Mouse (Mus musculus) kidney, postnatal 4 days (tissue): Measurements from ENCODE around the gene Spock2.

ENCODE experiments used
- DNase-seq, 2 experiments: peaks; one replicate each; pipeline ENCODE4 v3.0.0; 2021; ENCODE audit warnings: mixed read lengths in 2 of 2

Spock2 gene

GRCm38 (mm10) chr10:60106146-60106530 is at the start of gene Spock2:
Gene Spock2 (plus strand): TSS chr10:60106219.
- peak; percentile 47 to 65 for DNase-seq

DNA sequence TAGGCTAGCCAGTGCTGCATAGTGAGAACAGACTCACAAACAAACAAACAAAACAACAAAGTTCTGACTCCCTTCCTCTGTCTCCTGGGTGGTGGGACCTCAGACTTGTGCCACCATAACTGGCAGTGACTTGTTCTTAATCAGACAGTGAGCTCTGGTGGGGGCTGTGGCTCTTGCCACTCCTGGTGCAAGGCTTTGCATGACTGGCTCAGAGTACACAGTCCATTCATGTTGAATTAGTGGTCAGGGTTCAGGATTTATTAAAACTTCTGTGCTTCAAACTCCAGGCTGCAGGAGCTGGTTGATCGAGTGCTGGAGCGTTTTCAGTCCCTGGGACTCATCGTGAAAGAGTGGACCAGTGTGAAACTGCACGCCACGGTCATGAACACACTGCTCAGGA is 43.8 kb upstream of the Spock2 start:
- peak; percentile 14 to 47 for DNase-seq

GRCm38 (mm10) chr10:60062931-60063330 is 43.1 kb upstream of the Spock2 start:
- peak in 1 of 2 experiments; percentile 28 for DNase-seq

DNA sequence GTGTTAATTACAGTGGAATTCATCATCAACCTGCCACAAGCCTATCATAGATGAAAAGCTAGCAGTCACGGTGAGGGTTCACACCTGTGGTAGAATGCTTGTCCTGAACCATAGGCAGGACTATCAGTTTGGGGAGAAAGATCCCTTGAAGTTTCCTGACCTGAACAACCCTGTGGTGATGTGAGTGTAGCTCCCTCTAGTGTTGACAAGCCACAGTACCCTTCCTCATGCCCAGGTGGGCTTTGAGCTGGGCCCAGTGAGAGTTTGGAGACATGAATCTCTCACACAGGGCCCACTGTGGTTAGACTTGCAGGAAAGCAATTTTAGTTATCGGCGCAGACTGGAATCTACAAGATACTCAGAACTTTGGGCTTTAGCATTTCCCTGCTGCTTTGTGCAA is 39.5 kb upstream of the Spock2 start:
- peak; percentile 31 to 44 for DNase-seq

DNA sequence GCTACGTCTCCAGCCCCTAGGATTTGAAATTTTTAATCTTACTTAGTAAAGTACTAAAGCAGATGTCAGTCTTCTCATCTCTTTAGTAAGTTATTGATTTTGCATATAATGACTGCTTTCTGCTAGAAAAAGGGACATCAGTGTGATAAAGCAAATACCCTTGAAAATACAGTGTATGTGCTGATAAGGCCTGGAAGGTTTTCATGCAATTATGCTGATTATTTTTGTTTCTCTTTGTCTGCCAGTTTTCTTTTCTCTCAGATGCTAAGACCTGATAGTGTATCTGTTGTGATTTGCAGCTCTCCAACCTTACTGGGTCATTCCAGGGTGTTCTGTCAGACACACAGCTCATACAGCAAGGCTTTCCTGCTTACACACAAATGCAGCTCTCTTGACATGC is 30.9 kb upstream of the Spock2 start:
- DNase-seq: no peak

DNA sequence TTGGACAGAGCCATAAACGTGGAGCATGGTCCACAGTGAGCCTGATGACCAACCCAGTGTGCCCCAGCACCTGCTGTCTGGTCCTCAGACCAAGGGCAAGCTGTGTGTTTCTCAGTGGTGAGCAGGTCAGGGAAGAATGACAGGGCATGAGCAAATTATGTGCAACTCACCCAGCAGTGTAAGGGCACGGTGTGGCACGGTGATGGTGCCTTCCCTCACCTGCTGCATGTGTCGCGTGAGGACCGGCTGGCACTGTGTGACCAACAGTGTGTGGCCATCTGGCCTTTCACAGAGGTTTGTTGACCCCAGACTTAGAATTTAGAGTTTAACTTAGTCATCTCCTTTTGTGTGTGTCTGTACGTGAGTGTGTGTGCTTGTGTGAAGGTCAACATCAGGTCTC is 28.8 kb upstream of the Spock2 start:
- no peak for DNase-seq

DNA sequence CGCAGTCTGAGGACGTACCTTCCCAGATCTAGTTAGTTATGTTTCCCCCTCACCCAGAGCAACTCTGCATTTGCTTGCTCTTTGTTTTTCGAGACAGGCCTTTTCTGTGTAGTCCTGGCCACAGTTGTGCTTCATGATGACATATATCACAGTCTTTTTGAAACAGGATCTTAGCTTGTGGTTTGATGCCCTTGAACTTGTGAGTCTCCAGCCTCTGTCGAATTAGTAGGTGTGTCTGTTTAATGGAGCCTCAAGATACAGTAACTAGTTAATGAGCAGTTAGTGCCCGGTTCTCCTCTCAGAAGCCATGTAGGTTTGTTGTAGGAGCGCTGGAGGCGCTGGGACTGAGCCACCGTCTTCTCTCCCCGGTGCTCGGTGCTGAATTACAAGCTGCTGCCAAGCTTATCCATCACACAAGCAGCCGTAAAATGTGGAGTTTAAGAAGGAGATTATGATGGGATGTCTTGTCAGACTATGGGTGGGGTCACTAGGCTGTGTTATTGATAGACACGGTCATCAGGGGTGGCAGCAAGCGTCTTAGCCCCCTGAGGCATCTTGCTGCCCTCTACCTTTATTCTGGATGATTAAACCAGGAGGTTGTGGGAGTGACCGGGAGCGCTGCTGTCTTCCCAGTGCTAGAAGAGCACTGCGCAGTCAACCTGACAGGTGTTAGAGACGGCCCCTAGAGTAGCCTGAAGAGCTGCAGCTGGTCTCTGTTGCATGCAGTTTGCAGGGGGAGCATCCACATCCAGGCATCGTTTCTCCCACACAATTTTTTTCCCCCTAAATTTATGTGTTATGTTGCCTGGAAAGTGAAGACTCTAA is 28.1 kb upstream of the Spock2 start:
- peak; percentile 34 to 50 for DNase-seq

- DNase-seq: peak; percentile 64 to 79
These were observed 27.5 kb upstream of the Spock2 start for GRCm38 (mm10) chr10:60078561-60078917.

GRCm38 (mm10) chr10:60080171-60080570 is 25.8 kb upstream of the Spock2 start:
- DNase-seq: no peak

DNA sequence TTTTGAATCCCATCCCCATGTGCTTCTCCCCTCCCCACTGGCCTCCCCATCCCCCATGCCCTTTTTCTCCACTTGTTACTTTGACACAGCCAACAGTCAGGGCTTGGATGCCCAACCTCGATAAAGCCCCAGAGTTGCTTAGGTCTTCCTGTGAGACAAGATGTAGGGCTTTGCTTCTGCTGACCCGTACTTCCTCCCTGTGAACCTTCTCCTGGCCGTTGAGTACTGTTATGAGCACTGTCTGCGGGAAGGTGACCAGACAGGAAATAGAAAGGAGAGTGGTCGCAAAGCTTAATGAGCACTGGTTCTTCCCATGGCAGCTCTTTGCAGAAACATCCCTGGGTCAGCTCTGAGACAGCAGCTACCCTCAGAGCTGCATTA is 25.4 kb upstream of the Spock2 start:
- no peak for DNase-seq

DNA sequence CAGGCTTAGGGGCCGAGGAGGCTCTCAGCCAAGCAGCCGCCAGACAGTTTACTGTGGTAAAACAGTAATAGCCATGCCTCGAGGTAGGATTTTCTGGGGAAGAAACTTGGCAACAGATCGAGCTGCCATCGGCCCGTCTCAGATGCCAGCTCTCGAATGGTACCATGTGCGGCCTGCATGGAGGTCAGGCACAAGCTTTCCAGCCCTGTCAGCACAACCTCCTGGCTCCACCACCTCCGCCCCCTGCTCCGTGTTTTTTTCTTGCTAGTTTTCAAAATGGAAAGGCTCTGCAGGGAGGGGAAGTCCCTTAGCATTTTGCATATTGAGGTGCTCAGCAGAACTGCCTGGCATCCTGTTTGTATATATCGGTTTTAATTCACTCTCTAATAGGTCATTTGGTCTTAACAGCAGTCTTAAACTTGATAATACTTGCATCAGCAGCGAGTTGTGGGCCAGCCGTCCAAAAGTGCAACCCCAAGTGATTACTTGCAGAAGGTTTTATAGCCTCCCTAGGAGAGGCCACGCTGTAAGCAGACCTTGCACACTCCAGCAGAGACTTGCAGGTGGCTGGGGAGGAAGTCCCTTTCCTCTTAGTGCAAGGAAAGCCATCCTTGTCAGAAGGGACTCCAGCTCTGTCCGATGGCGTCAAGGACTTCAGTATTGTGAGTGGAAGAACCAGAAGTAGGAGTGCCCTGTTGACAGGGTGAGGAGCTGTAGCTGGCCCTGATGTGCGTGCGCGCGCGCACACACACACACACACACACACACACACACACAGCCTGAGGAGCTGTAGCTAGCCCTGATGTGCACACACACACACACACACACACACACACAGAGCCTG is 24.8 kb upstream of the Spock2 start:
- DNase-seq: peak in 1 of 2 experiments; percentile 45

DNA sequence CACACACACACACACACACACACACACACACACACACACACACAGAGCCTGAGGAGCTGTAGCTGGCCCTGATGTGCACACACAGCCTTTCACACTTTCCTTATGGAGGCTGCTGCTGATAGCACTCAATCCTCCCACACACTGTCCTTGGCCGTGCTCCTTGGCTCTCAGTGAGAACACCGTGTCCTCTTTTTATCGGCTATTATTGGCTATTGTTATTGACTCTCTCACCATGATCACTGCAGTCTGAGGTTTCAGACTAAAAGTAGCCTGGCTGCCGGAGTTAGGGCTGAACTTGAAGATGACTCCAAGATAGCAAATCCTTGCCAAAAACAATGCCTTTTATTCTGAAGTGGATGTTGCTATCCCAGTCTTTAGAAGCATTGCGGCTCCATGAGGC is 24.1 kb upstream of the Spock2 start:
- DNase-seq: peak; percentile 50 to 58

- DNase-seq: no peak
These were observed 22.0 kb upstream of the Spock2 start for GRCm38 (mm10) chr10:60084065-60084464.

DNA sequence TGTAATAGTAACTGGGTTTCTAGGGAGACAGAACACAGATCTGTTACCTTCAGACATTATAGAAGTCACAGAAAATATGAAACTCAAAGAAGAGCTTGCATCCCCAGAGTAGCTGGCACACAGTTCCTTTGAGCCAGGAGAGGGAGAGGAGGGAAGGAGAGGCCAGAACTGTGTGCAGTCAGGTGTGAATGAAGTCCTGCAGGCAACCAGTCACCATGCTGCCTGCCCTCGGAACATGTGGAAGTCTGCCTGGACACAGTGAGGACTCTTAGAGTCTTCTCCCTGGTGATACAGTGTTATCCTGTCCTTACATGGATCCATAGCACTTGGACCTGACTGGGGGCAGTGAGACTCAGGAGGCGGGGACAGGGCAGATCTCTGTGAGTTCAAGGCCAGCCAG is 13.7 kb upstream of the Spock2 start:
- no peak for DNase-seq

DNA sequence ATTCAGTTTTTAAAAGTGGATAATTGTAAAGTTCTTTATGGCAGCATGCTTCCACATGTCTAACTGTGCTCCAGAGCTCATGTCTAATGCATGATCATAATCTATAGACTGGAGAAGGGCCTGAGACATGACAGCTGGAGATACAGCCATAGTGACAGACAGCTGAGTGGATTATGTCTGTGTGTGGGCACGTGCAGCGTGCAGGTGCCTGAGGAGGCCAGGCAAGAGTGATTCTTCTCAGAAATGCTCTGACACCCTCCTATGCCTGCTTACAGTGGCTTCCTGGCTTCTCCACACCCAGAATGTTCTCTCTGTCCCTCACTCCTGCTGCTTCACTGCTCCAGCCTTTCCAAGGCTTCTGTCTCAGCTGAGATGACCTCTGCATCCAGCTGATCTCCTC is 12.3 kb upstream of the Spock2 start:
- no peak for DNase-seq

DNA sequence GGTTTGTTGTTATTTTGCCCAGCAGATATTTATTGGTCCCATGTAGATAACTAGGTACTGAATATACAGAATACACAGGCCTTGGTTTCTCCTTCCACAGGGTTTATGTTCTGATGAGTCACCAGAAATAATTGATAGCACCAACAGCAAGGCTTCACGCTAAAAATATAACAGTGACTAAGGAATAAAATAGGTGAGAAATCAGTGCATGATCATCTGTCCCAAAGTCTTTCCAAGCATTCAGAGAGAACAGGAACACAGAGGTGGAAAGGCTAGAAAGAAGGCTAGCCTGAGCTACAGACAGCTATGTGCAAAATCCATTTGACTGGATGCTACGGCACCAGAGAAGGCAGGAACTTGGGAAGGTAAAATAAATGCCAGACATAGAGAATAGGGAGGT is 10.5 kb upstream of the Spock2 start:
- no peak for DNase-seq

- DNase-seq: no peak
These were observed 9.7 kb upstream of the Spock2 start for GRCm38 (mm10) chr10:60096302-60096701.

GRCm38 (mm10) chr10:60097146-60097545 is 8.9 kb upstream of the Spock2 start:
- DNase-seq: no peak

- peak; percentile 37 to 50 for DNase-seq
These were observed 8.2 kb upstream of the Spock2 start for GRCm38 (mm10) chr10:60097774-60098173.

DNA sequence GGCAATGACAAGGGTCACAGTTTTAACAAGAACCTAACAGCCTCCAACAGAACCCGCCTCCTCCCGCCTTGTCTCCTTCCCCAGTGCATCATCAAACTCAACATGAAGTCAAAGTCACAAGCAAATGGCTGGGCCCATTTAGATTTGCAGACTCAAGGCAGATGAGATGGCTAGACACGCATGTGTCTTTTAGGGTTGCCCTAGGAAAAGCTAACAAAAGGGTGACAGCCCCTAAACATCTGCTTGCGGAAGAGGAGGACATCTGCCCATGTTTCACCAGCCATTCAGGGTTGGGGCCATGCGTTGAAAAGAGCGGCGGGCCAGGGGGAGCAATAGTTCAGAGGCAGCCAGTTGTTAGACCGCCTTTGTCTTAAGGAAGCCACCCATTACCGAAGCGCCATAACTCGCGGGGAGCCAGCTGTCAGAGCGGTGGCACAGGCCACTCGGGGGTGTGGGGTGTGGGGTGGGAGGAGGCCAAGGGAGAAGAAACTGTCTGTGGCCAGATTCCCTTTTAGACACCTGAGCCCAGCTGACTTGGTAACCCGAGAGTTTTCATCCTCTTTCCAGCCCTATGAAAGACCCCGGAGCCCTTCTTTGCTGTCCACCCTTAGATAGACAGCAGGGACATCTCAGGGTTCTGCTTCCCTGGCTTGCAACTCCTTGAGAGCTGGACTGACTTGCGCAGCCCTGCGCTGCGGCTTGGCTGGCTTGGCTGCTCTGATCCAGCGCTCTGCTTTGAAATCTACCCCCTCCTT is 451 bp upstream of the Spock2 start:
- no peak for DNase-seq

DNA sequence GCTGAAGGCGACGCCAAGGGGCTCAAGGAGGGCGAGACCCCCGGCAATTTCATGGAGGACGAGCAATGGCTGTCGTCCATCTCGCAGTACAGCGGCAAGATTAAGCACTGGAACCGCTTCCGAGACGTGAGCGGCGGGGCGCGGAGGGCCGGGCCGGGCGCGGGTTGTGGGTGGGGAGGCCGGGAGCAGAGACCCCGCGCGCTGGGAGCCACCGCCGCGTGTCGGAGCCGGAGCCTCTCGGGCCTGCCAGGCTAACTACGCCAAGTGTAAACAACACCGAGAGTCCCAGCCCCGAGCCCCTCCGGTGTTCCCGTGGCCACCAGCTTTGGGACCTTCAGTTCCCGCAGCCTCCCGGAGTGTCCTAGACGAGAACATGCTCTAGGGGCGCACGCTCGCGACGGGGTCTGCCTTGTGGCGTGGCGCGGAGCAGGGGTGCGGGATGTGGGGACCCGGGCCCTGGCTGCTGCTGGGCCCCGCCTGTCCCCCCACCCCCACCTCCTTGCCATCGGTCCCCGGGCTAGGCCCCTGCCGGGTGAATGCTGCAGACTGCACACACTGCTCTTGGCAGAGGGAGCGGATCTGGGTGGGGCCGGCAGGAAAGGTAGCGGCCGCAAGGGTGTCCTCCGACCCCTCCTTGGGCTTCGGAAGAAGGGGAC is 640 bp downstream of the Spock2 start:
- DNase-seq: peak; percentile 70 to 79

GRCm38 (mm10) chr10:60107448-60107847 is 1.4 kb downstream of the Spock2 start:
- peak; percentile 25 to 31 for DNase-seq
